Mouse (Mus musculus): ENCODE results near the gene Fut8.

Fut8 gene

GRCm38 (mm10) chr12:77303367-77303766 lies 65.4 kb downstream of the Fut8 start:
- Histone ChIP-seq H3K27me3 (ENCODE audit: insufficient read depth, low read length) (no peaks in the 10 kb centered on the region), H3K9me3 (ENCODE audit: low read length) (no peaks in the 10 kb centered on the region), H3K36me3 (ENCODE audit: insufficient read depth, low read length) (no peaks in the 10 kb centered on the region), H3K4me3 (replicated peaks; ENCODE audit: low read length) (no peak overlapping the region), H3K4me1 (replicated peaks; ENCODE audit: low read depth, low read length) (peaks cover 4% of the 10 kb centered on the region; the same call in 1 of the 2 replicates)
- TF ChIP-seq NANOG (IDR thresholded peaks at IDR 0.05; ENCODE audit: borderline replicate concordance, low read length) (no peak), POU5F1 (IDR thresholded peaks at IDR 0.05; ENCODE audit: borderline replicate concordance, low read length) (no peak), CTCF (conservative IDR thresholded peaks at IDR 0.05; ENCODE audit: low read length) (no peak)

DNA sequence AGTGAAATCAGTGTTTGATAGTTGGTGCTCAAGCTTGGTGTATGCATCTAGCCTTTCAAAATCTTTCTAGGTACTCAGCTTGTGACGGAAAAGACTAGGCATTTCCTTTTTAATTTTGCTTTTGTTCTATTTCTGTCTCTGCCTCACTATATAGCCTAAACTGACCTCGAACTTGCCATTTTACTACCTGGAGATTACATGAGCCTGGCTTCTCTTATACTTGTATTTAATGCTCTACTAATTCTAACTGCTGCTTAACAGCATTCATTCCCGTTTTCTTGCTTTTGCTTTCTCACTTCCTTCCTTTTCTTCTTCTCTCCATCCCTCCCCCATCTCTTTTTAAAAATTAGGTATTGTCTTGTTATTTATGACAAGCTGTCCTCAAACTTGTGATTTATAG lies 67.6 kb downstream of the Fut8 start:
- TF ChIP-seq CTCF (conservative IDR thresholded peaks at IDR 0.05; ENCODE audit: low read length) (no peak), NANOG (IDR thresholded peaks at IDR 0.05; ENCODE audit: borderline replicate concordance, low read length) (no peak), POU5F1 (IDR thresholded peaks at IDR 0.05; ENCODE audit: borderline replicate concordance, low read length) (no peak)

GRCm38 (mm10) chr12:77306759-77307314 lies 68.9 kb downstream of the Fut8 start:
- no peaks in the 10 kb centered on the region for H3K27me3 ChIP-seq (ENCODE audit: insufficient read depth, low read length)
- TF ChIP-seq POU5F1 (IDR thresholded peaks at IDR 0.05; ENCODE audit: borderline replicate concordance, low read length): no peak
- no peak for TF ChIP-seq CTCF (conservative IDR thresholded peaks at IDR 0.05; ENCODE audit: low read length)
- TF ChIP-seq NANOG (IDR thresholded peaks at IDR 0.05; ENCODE audit: borderline replicate concordance, low read length): no peak
- no peaks in the 10 kb centered on the region for H3K36me3 ChIP-seq (ENCODE audit: insufficient read depth, low read length)
- no peaks in the 10 kb centered on the region for H3K4me1 ChIP-seq (replicated peaks; ENCODE audit: low read depth, low read length)
- no peak overlapping the region for H3K4me3 ChIP-seq (replicated peaks; ENCODE audit: low read length)
- no peaks in the 10 kb centered on the region for H3K9me3 ChIP-seq (ENCODE audit: low read length)

More for the DNA sequence above, 67.6 kb downstream of the Fut8 start:
- H3K4me3 ChIP-seq (replicated peaks; ENCODE audit: low read length): no peak overlapping the region
- no peaks in the 10 kb centered on the region for H3K27me3 ChIP-seq (ENCODE audit: insufficient read depth, low read length)
- no peaks in the 10 kb centered on the region for H3K36me3 ChIP-seq (ENCODE audit: insufficient read depth, low read length)
- no peaks in the 10 kb centered on the region for H3K9me3 ChIP-seq (ENCODE audit: low read length)
- peaks cover 2% of the 10 kb centered on the region; the same call in 1 of the 2 replicates for H3K4me1 ChIP-seq (replicated peaks; ENCODE audit: low read depth, low read length)

DNA sequence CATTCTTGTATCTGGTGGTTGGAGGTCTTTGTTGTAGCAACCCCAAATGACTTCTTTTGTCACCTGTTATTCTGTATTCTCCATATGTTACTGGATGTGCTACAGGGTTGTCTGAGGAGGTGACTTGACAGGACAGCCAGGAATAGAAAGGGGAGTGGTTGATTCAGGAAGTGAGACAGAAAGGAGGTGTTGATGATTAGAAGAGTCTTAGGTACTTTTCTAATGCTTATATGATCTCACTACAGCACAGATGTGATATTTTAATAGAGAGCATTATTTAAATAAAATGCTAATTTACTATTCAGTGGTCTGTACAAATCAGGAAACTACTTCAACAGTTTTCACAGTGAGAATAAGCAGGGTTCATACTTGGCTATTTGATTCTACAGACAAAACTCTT lies 71.6 kb downstream of the Fut8 start:
- no peaks in the 10 kb centered on the region for H3K4me1 ChIP-seq (replicated peaks; ENCODE audit: low read depth, low read length)
- no peak overlapping the region for H3K4me3 ChIP-seq (replicated peaks; ENCODE audit: low read length)
- H3K36me3 ChIP-seq (ENCODE audit: insufficient read depth, low read length): no peaks in the 10 kb centered on the region
- no peak for TF ChIP-seq POU5F1 (IDR thresholded peaks at IDR 0.05; ENCODE audit: borderline replicate concordance, low read length)
- TF ChIP-seq NANOG (IDR thresholded peaks at IDR 0.05; ENCODE audit: borderline replicate concordance, low read length): no peak
- TF ChIP-seq CTCF (conservative IDR thresholded peaks at IDR 0.05; ENCODE audit: low read length): no peak
- no peaks in the 10 kb centered on the region for H3K9me3 ChIP-seq (ENCODE audit: low read length)
- no peaks in the 10 kb centered on the region for H3K27me3 ChIP-seq (ENCODE audit: insufficient read depth, low read length)

- Histone ChIP-seq H3K4me3 (replicated peaks; ENCODE audit: low read length) (no peak overlapping the region), H3K27me3 (ENCODE audit: insufficient read depth, low read length) (no peaks in the 10 kb centered on the region), H3K4me1 (replicated peaks; ENCODE audit: low read depth, low read length) (no peaks in the 10 kb centered on the region), H3K9me3 (ENCODE audit: low read length) (no peaks in the 10 kb centered on the region), H3K36me3 (ENCODE audit: insufficient read depth, low read length) (no peaks in the 10 kb centered on the region)
- TF ChIP-seq CTCF (conservative IDR thresholded peaks at IDR 0.05; ENCODE audit: low read length) (no peak), NANOG (IDR thresholded peaks at IDR 0.05; ENCODE audit: borderline replicate concordance, low read length) (no peak), POU5F1 (IDR thresholded peaks at IDR 0.05; ENCODE audit: borderline replicate concordance, low read length) (no peak)
These were observed 75.6 kb downstream of the Fut8 start for GRCm38 (mm10) chr12:77313502-77313901.

DNA sequence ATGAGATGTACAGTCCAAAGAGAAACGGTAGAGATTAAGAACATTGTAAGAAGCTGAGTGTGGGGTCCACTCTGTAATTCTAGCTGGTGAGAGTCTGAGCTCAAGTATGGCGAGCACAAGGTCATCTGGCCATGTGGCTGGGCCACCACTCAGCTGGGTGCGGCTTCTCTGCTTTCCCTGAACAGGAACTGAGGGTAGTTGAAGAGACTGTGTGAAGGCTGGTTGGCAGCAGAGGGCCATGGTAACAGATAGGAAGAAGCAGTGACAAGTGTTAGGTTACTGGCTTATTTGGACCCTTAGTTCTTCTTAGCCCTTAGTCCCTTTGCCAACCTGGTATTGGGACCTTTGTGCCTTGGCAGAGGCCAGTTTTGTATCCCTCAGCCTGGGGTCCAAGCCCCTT lies 86.2 kb downstream of the Fut8 start:
- Histone ChIP-seq H3K4me3 (replicated peaks; ENCODE audit: low read length) (no peak overlapping the region), H3K9me3 (ENCODE audit: low read length) (no peaks in the 10 kb centered on the region), H3K4me1 (replicated peaks; ENCODE audit: low read depth, low read length) (peaks cover 4% of the 10 kb centered on the region; the same call in 1 of the 2 replicates), H3K36me3 (ENCODE audit: insufficient read depth, low read length) (no peaks in the 10 kb centered on the region), H3K27me3 (ENCODE audit: insufficient read depth, low read length) (no peaks in the 10 kb centered on the region)
- TF ChIP-seq CTCF (conservative IDR thresholded peaks at IDR 0.05; ENCODE audit: low read length): no peak
- no peak for TF ChIP-seq NANOG (IDR thresholded peaks at IDR 0.05; ENCODE audit: borderline replicate concordance, low read length)
- TF ChIP-seq POU5F1 (IDR thresholded peaks at IDR 0.05; ENCODE audit: borderline replicate concordance, low read length): no peak

DNA sequence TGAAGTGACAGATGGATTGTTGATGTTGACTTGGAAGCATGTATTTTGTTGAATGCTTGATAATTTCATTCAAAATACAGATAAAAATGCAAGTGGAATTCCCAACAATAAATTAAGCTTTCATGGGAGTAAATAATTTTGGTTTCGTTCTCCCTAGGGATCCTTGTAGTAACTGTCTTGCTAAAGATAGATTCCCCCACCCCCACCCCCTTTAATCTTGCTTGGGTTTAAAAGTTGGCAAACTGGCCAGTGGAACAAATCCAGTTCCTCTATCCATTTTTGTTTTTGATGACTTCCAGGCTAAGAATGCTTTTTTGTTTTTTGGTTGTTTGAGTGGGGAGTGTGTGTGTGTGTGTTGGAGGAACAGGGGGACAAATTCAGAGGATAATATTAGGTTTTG lies 108.6 kb downstream of the Fut8 start:
- Histone ChIP-seq H3K36me3 (ENCODE audit: insufficient read depth, low read length) (no peaks in the 10 kb centered on the region), H3K4me1 (replicated peaks; ENCODE audit: low read depth, low read length) (no peaks in the 10 kb centered on the region), H3K27me3 (ENCODE audit: insufficient read depth, low read length) (no peaks in the 10 kb centered on the region), H3K9me3 (ENCODE audit: low read length) (no peaks in the 10 kb centered on the region), H3K4me3 (replicated peaks; ENCODE audit: low read length) (no peak overlapping the region)
- TF ChIP-seq NANOG (IDR thresholded peaks at IDR 0.05; ENCODE audit: borderline replicate concordance, low read length): no peak
- TF ChIP-seq CTCF (conservative IDR thresholded peaks at IDR 0.05; ENCODE audit: low read length): no peak
- no peak for TF ChIP-seq POU5F1 (IDR thresholded peaks at IDR 0.05; ENCODE audit: borderline replicate concordance, low read length)

GRCm38 (mm10) chr12:77349543-77349942 lies 111.6 kb downstream of the Fut8 start:
- TF ChIP-seq POU5F1 (IDR thresholded peaks at IDR 0.05; ENCODE audit: borderline replicate concordance, low read length): no peak
- no peak for TF ChIP-seq NANOG (IDR thresholded peaks at IDR 0.05; ENCODE audit: borderline replicate concordance, low read length)
- Histone ChIP-seq H3K36me3 (ENCODE audit: insufficient read depth, low read length) (no peaks in the 10 kb centered on the region), H3K4me3 (replicated peaks; ENCODE audit: low read length) (no peak overlapping the region), H3K9me3 (ENCODE audit: low read length) (no peaks in the 10 kb centered on the region), H3K4me1 (replicated peaks; ENCODE audit: low read depth, low read length) (no peaks in the 10 kb centered on the region), H3K27me3 (ENCODE audit: insufficient read depth, low read length) (no peaks in the 10 kb centered on the region)

DNA sequence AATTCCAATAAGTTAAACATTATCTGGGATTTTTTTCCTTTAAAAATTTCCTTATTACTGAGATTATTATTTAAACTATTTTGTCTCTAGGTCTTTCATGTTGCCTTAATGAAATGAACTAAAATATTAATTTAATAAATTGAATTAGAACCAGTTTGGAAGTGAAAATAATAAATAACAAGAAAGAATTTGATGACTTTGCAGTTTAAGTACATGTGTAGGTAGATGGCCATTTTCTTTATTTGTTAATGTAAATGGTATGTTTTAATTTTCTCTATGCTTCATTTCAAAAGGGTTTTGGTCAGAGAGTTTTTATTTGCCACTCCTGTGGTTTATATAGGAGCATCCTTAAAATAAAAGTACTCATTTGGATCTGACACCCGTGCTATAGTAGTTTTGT lies 177.8 kb downstream of the Fut8 start:
- H3K9me3 ChIP-seq (ENCODE audit: low read length): no peaks in the 10 kb centered on the region; the same call in 1 of the 2 replicates
- no peak for TF ChIP-seq POU5F1 (IDR thresholded peaks at IDR 0.05; ENCODE audit: borderline replicate concordance, low read length)
- TF ChIP-seq NANOG (IDR thresholded peaks at IDR 0.05; ENCODE audit: borderline replicate concordance, low read length): no peak
- no peak for TF ChIP-seq CTCF (conservative IDR thresholded peaks at IDR 0.05; ENCODE audit: low read length)
- H3K4me3 ChIP-seq (replicated peaks; ENCODE audit: low read length): no peak overlapping the region
- H3K4me1 ChIP-seq (replicated peaks; ENCODE audit: low read depth, low read length): no peaks in the 10 kb centered on the region
- no peaks in the 10 kb centered on the region for H3K27me3 ChIP-seq (ENCODE audit: insufficient read depth, low read length)
- H3K36me3 ChIP-seq (ENCODE audit: insufficient read depth, low read length): no peaks in the 10 kb centered on the region; the same call in 1 of the 2 replicates
